Mouse (Mus musculus) heart, postnatal 4 days (tissue): ENCODE results near the gene Eml1. TPM values are rescaled to one million over a fixed set of nuclear protein-coding genes. Genes with fewer than 3 reads are reported as not detected.

Experiments used
- DNase-seq: peaks from one replicate; pipeline ENCODE4 v3.0.0; 2021
- total RNA-seq, 2 experiments: library from RNA; stranded (reverse); gene quantifications; 2 replicates each; pipeline ENCODE4 v1.2.3; 2021

The Eml1 gene
- 10 to 100 TPM; 78.1 to 80.5 TPM for total RNA-seq

- peak; percentile 79 for DNase-seq
These were observed at the start of gene Eml1 for GRCm38 (mm10) chr12:108370596-108371428. Gene Eml1, plus strand, starts transcription at chr12:108370957.

- no peak for DNase-seq
These were observed 44.4 kb upstream of the Eml1 start for GRCm38 (mm10) chr12:108326401-108326800.

GRCm38 (mm10) chr12:108327889-108328491, 42.8 kb upstream of the Eml1 start:
- peak; percentile 51 for DNase-seq

GRCm38 (mm10) chr12:108333056-108333455, 37.7 kb upstream of the Eml1 start:
- DNase-seq = peak; percentile 95

- no peak for DNase-seq
These were observed 37.3 kb upstream of the Eml1 start for GRCm38 (mm10) chr12:108333481-108333882.

- DNase-seq = peak; percentile 100
These were observed 36.8 kb upstream of the Eml1 start, which contains the start of gene Cyp46a1 for GRCm38 (mm10) chr12:108333895-108334445. Gene Cyp46a1, plus strand, starts transcription at chr12:108334381.

- DNase-seq = peak; percentile 30
These were observed 36.2 kb upstream of the Eml1 start for GRCm38 (mm10) chr12:108334529-108334928.

GRCm38 (mm10) chr12:108338572-108339190, 32.1 kb upstream of the Eml1 start:
- DNase-seq = peak; percentile 57

- DNase-seq = no peak
These were observed 22.6 kb upstream of the Eml1 start for GRCm38 (mm10) chr12:108348151-108348550.

- DNase-seq = no peak
These were observed 21.7 kb upstream of the Eml1 start for GRCm38 (mm10) chr12:108349026-108349425.

- no peak for DNase-seq
These were observed 19.8 kb upstream of the Eml1 start for GRCm38 (mm10) chr12:108350931-108351330.

GRCm38 (mm10) chr12:108352371-108353136, 18.2 kb upstream of the Eml1 start:
- no peak for DNase-seq

GRCm38 (mm10) chr12:108354284-108354683, 16.5 kb upstream of the Eml1 start:
- DNase-seq = no peak

- no peak for DNase-seq
These were observed 15.5 kb upstream of the Eml1 start for GRCm38 (mm10) chr12:108355271-108355670.

GRCm38 (mm10) chr12:108355986-108356385, 14.8 kb upstream of the Eml1 start:
- DNase-seq = no peak

- DNase-seq = peak; percentile 93
These were observed 7.0 kb upstream of the Eml1 start for GRCm38 (mm10) chr12:108363796-108364195.

GRCm38 (mm10) chr12:108365340-108365739, 5.4 kb upstream of the Eml1 start:
- DNase-seq = peak; percentile 86

- no peak for DNase-seq
These were observed 4.9 kb upstream of the Eml1 start for GRCm38 (mm10) chr12:108365868-108366267.

- peak; percentile 52 for DNase-seq
These were observed 2.8 kb upstream of the Eml1 start for GRCm38 (mm10) chr12:108367909-108368308.

GRCm38 (mm10) chr12:108368921-108369320, 1.8 kb upstream of the Eml1 start:
- no peak for DNase-seq

- no peak for DNase-seq
These were observed 640 bp downstream of the Eml1 start for GRCm38 (mm10) chr12:108371429-108371765.

- DNase-seq = peak; percentile 70
These were observed 1.5 kb downstream of the Eml1 start for GRCm38 (mm10) chr12:108372241-108372640.
